Mouse (Mus musculus) hindbrain, embryonic 11.5 days (tissue): ENCODE measurements around the gene Dmkn. TPM values are rescaled to one million over a fixed set of nuclear protein-coding genes. Genes with fewer than 3 reads are reported as not detected.
"Not testable (repeated sequence)": the region's sequence is repeated elsewhere in the genome, so short reads cannot be mapped to it uniquely, and the experiment has no call there.

Experiments used
- ATAC-seq: fragments of 200-750 bp; cut with Nextera tagmentation; 2 replicates; pipeline ENCODE4 v1.8.0; 2017; ENCODE audit warnings: mild to moderate bottlenecking, moderate TSS enrichment, moderate library complexity; ENCODE audit not compliant: low FRiP score
- DNase-seq: peaks from one replicate; pipeline ENCODE4 v3.0.0-alpha.2; 2015; ENCODE audit warnings: low spot score
- H3K27ac ChIP-seq: fragments of 300-500 bp; sonication (generic); 2 replicates; pipeline ENCODE4 v1.5.1; 2014; ENCODE audit warnings: mild to moderate bottlenecking, low read depth, low read length
- H3K27me3 ChIP-seq: fragments of 300-500 bp; sonication (generic); 2 replicates; pipeline ENCODE4 v1.6.1; 2014; ENCODE audit warnings: mild to moderate bottlenecking, low read length, moderate library complexity, mixed read lengths; ENCODE audit not compliant: control insufficient read depth, insufficient read depth
- H3K36me3 ChIP-seq: fragments of 300-500 bp; sonication (generic); 2 replicates; pipeline ENCODE4 v1.6.1; 2014; ENCODE audit warnings: mild to moderate bottlenecking, low read length, moderate library complexity, mixed read lengths; ENCODE audit not compliant: control insufficient read depth, insufficient read depth
- H3K4me1 ChIP-seq: fragments of 300-500 bp; sonication (generic); replicated peaks from 2 replicates; pipeline ENCODE4 v1.6.1; 2014; ENCODE audit warnings: low read length, mixed read lengths; ENCODE audit not compliant: control insufficient read depth, insufficient read depth
- H3K4me2 ChIP-seq: fragments of 300-500 bp; sonication (generic); replicated peaks from 2 replicates; pipeline ENCODE4 v1.6.1; 2014; ENCODE audit warnings: mild to moderate bottlenecking, low read depth, low read length
- H3K4me3 ChIP-seq: fragments of 300-500 bp; sonication (generic); 2 replicates; pipeline ENCODE4 v1.5.1; 2014; ENCODE audit warnings: low read depth, low read length
- H3K9ac ChIP-seq: fragments of 300-500 bp; sonication (generic); 2 replicates; pipeline ENCODE4 v1.6.1; 2014; ENCODE audit warnings: low read depth, low read length
- H3K9me3 ChIP-seq: fragments of 300-500 bp; sonication (generic); 2 replicates; pipeline ENCODE4 v1.6.1; 2016; ENCODE audit warnings: low read length; ENCODE audit not compliant: control insufficient read depth
- WGBS: fragments of 180-500 bp; shearing (Covaris S2); extraction: QIAGEN DNeasy Blood & Tissue Kit; methylation state at CpG from one replicate; pipeline ENCODE4 v1.1.7; 2014; 5-methylcytosine and 5-hydroxymethylcytosine counted together
- polyA plus RNA-seq: library from polyadenylated mRNA; unstranded; fragments of >200 nt; fragmentation: Nextera tagmentation; extraction: Ambion mirVana; gene quantifications from 2 replicates; pipeline ENCODE4 v1.2.1, GENCODE M21; 2014

Gene Dmkn
- polyA plus RNA-seq, 1 experiment from 2014 or later: 0.34 TPM

- Histone ChIP-seq H3K4me2 (no peak overlapping the region), H3K27ac (no peak overlapping the region), H3K9me3 (no peaks in the 10 kb centered on the region), H3K9ac (no peak overlapping the region), H3K36me3 (no peaks in the 10 kb centered on the region), H3K4me3 (no peak overlapping the region), H3K4me1 (no peaks in the 10 kb centered on the region), H3K27me3 (no peaks in the 10 kb centered on the region)
- no peak for ATAC-seq
- WGBS: 58% methylated on average over 7 of the region's 7 CpGs
- no peak for DNase-seq
Measured at GRCm38 (mm10) chr7:30820854-30821445, 57.4 kb downstream of the Dmkn start.

DNA sequence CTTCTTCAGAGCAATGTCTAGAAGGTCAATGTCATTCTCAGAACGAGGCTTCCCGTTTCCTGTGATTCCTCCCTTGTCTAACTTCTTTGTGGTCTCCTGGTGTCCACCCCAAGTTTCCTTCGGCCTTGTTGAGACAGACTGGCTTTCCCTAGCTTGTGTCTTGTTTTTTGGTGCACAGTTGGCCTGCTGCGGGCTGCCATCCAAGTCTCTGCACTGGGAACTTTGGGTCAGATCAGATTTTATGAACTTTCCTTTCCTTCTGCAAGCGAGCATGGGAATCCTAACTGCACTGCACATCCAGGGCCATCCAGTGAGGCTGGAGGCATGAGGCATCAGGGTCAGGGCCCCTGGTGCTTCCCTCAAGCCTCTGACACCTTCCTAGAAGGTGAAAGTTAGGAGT lies 58.0 kb downstream of the Dmkn start:
- DNase-seq (no peak), ATAC-seq (no peak)
- Histone ChIP-seq H3K27ac (no peak overlapping the region), H3K36me3 (no peaks in the 10 kb centered on the region), H3K9me3 (no peaks in the 10 kb centered on the region), H3K4me1 (no peaks in the 10 kb centered on the region), H3K9ac (no peak overlapping the region), H3K4me2 (no peak overlapping the region), H3K27me3 (no peaks in the 10 kb centered on the region), H3K4me3 (no peak overlapping the region)
- WGBS: 72% methylated on average over 5 of the region's 5 CpGs

- Histone ChIP-seq H3K4me1 (no peaks in the 10 kb centered on the region), H3K9ac (no peak within 1 kb of the TSS), H3K36me3 (no peaks in the 10 kb centered on the region), H3K4me2 (no peak within 1 kb of the TSS), H3K27me3 (no peaks in the 10 kb centered on the region), H3K27ac (no peak within 1 kb of the TSS), H3K9me3 (no peaks in the 10 kb centered on the region), H3K4me3 (no peak within 1 kb of the TSS)
- DNase-seq (no peak), ATAC-seq (no peak)
- WGBS: 90% methylated on average over 18 of the region's 18 CpGs
Measured at GRCm38 (mm10) chr7:30823675-30824074, 60.1 kb downstream of the Dmkn start, which contains the start of gene Ffar2. Gene Ffar2 (minus strand): TSS chr7:30823775.

- no peaks in the 10 kb centered on the region for H3K36me3 ChIP-seq
- no peaks in the 10 kb centered on the region for H3K27me3 ChIP-seq
- no peaks in the 10 kb centered on the region for H3K9me3 ChIP-seq
- ATAC-seq (no peak), DNase-seq (no peak)
- no peak overlapping the region for H3K4me3 ChIP-seq
- no peak overlapping the region for H3K9ac ChIP-seq
- H3K27ac ChIP-seq: no peak overlapping the region
- WGBS: 90% methylated on average over 3 of the region's 3 CpGs
- no peak overlapping the region for H3K4me2 ChIP-seq
- H3K4me1 ChIP-seq: no peaks in the 10 kb centered on the region
Measured at GRCm38 (mm10) chr7:30824306-30824705, 60.8 kb downstream of the Dmkn start.

- ATAC-seq (no peak), DNase-seq (no peak)
- Histone ChIP-seq H3K4me2 (no peak overlapping the region), H3K27me3 (no peaks in the 10 kb centered on the region), H3K4me1 (no peaks in the 10 kb centered on the region), H3K9ac (no peak overlapping the region), H3K27ac (no peak overlapping the region), H3K9me3 (no peaks in the 10 kb centered on the region), H3K36me3 (no peaks in the 10 kb centered on the region), H3K4me3 (no peak overlapping the region)
- 94% methylated on average over 10 of the region's 10 CpGs for WGBS
Measured at GRCm38 (mm10) chr7:30826660-30827059, 63.1 kb downstream of the Dmkn start.

DNA sequence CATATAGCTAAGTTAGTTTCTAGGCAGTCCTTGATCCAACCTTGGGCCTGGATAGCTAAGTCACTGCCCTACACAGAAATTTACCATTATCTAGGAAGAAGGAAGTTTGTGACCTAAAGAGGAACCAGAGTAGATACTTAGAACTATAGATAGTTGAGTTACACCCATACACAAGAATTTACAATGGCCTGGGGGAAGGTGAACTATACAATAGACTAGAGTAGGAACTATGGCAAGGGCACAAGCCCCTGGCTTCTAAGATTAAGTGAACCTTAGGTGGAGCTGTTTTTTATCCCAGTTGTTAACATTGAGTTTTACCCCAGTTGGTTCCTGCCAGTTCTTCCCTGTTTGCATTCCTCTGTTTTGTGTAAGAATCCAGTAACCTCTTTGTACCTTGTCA lies 65.3 kb downstream of the Dmkn start:
- not testable (repeated sequence) for H3K4me2 ChIP-seq, H3K9ac ChIP-seq, H3K4me1 ChIP-seq, DNase-seq, H3K4me3 ChIP-seq, H3K27ac ChIP-seq, H3K27me3 ChIP-seq, H3K9me3 ChIP-seq, ATAC-seq, H3K36me3 ChIP-seq

DNA sequence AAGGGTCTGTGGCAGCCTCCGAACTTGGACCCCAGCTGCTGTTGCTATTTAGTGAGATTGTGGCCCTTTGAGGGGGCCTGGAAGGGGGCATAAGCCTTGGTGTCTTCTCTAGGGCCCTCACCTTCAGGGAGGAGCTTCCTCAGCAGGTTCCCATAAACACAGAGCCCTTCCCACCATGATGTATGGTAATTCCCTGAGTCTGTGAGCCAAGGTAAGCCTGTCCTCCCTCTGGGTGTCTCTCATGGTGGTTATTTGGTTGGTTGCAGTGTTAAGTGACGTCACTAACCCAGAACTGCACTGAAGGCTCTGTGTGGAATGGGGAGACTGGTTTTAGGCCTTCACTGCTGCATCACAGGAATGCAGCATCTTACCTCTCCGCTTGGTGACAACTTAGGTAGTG lies 65.9 kb downstream of the Dmkn start:
- Histone ChIP-seq H3K9me3 (no peaks in the 10 kb centered on the region), H3K27ac (no peak overlapping the region), H3K9ac (no peak overlapping the region), H3K4me3 (no peak overlapping the region), H3K36me3 (no peaks in the 10 kb centered on the region), H3K27me3 (no peaks in the 10 kb centered on the region), H3K4me2 (no peak overlapping the region), H3K4me1 (no peaks in the 10 kb centered on the region)
- ATAC-seq (no peak), DNase-seq (no peak)
- WGBS: 66% methylated on average over 3 of the region's 3 CpGs

Other genes starting within 250 kb of the Dmkn start
- gene Arhgap33, start 228.7 kb upstream of the Dmkn start, polyA plus RNA-seq: 41.4 and 41.9 TPM in 2 replicates
- gene Hspb6, start 211.6 kb upstream of the Dmkn start, polyA plus RNA-seq: 3.5 and 4.0 TPM in 2 replicates
- 11.4 and 18.4 TPM in 2 replicates for gene Proser3, start 211.5 kb upstream of the Dmkn start, polyA plus RNA-seq
- 44.7 and 48.3 TPM in 2 replicates for gene Lin37, start 203.9 kb upstream of the Dmkn start, polyA plus RNA-seq
- gene U2af1l4, start 200.5 kb upstream of the Dmkn start, polyA plus RNA-seq: 83.0 and 100.0 TPM in 2 replicates
- gene Gm49396, start 200.4 kb upstream of the Dmkn start, polyA plus RNA-seq: 7.8 and 9.8 TPM in 2 replicates
- gene Psenen, start 200.1 kb upstream of the Dmkn start, polyA plus RNA-seq: 104 and 105 TPM in 2 replicates
- gene Igflr1, start 198.3 kb upstream of the Dmkn start, polyA plus RNA-seq: 3.0 and 3.6 TPM in 2 replicates
- 11.1 and 13.2 TPM in 2 replicates for gene Kmt2b, start 175.0 kb upstream of the Dmkn start, polyA plus RNA-seq
- gene Zbtb32, start 164.8 kb upstream of the Dmkn start, polyA plus RNA-seq: 0.24 and 1.2 TPM in 2 replicates
- 0.54 and 1.2 TPM in 2 replicates for gene Upk1a, start 150.9 kb upstream of the Dmkn start, polyA plus RNA-seq
- gene Cox6b1, start 137.6 kb upstream of the Dmkn start, polyA plus RNA-seq: 816 and 817 TPM in 2 replicates
- not detected in 2 replicates for gene Etv2, start 127.9 kb upstream of the Dmkn start, polyA plus RNA-seq
- 119 and 123 TPM in 2 replicates for gene Rbm42, start 113.4 kb upstream of the Dmkn start, polyA plus RNA-seq
- gene Haus5, start 98.8 kb upstream of the Dmkn start, polyA plus RNA-seq: 40.3 and 41.8 TPM in 2 replicates
- gene Pmis2, start 92.2 kb upstream of the Dmkn start, polyA plus RNA-seq: not detected in 2 replicates
- gene 2200002J24Rik, start 64.8 kb upstream of the Dmkn start, polyA plus RNA-seq: not detected in 2 replicates
- 0.65 and 1.4 TPM in 2 replicates for gene Atp4a, start 51.5 kb upstream of the Dmkn start, polyA plus RNA-seq
- gene Tmem147, start 34.2 kb upstream of the Dmkn start, polyA plus RNA-seq: 143 and 160 TPM in 2 replicates
- 0.60 and 0.75 TPM in 2 replicates for gene Gapdhs, start 20.1 kb upstream of the Dmkn start, polyA plus RNA-seq
- gene Sbsn, start 12.3 kb upstream of the Dmkn start, polyA plus RNA-seq: 0.39 and 0.42 TPM in 2 replicates
- not detected in 2 replicates for gene Krtdap, start 24.1 kb downstream of the Dmkn start, polyA plus RNA-seq
- gene Ffar2, start 60.0 kb downstream of the Dmkn start, polyA plus RNA-seq: 0.20 TPM in 1 of 2 replicates, not detected in the other
- gene Ffar3, start 92.4 kb downstream of the Dmkn start, polyA plus RNA-seq: not detected in 2 replicates
- not detected in 2 replicates for gene Ffar1, start 97.8 kb downstream of the Dmkn start, polyA plus RNA-seq
- not detected in 2 replicates for gene Cd22, start 116.6 kb downstream of the Dmkn start, polyA plus RNA-seq
- 0.28 and 0.73 TPM in 2 replicates for gene Mag, start 151.1 kb downstream of the Dmkn start, polyA plus RNA-seq
- gene Hamp2, start 160.9 kb downstream of the Dmkn start, polyA plus RNA-seq: not detected in 2 replicates
- gene Hamp, start 180.3 kb downstream of the Dmkn start, polyA plus RNA-seq: not detected in 2 replicates
- 23.5 and 25.4 TPM in 2 replicates for gene Usf2, start 193.0 kb downstream of the Dmkn start, polyA plus RNA-seq
- gene Lsr, start 209.7 kb downstream of the Dmkn start, polyA plus RNA-seq: 12.8 and 13.4 TPM in 2 replicates
- gene Fam187b, start 210.0 kb downstream of the Dmkn start, polyA plus RNA-seq: 0.59 and 1.1 TPM in 2 replicates